Mouse (Mus musculus) heart, embryonic 11.5 days (tissue): Measurements from ENCODE around the gene Pias1. TPM values are rescaled to one million over a fixed set of nuclear protein-coding genes. Genes with fewer than 3 reads are reported as not detected.

Experiments
- ATAC-seq: fragments of 200-750 bp; cut with Nextera tagmentation; replicated peaks from 2 replicates; pipeline ENCODE4 v1.8.0; 2017; ENCODE audit warnings: moderate library complexity; ENCODE audit not compliant: insufficient number of reproducible peaks, low FRiP score, low TSS enrichment
- H3K27ac ChIP-seq: fragments of 300-500 bp; sonication (generic); 2 replicates; pipeline ENCODE4 v1.5.1; 2014; ENCODE audit warnings: mild to moderate bottlenecking, low read depth, low read length
- H3K27me3 ChIP-seq: fragments of 300-500 bp; sonication (generic); 2 replicates; pipeline ENCODE4 v1.6.1; 2014; ENCODE audit warnings: mild to moderate bottlenecking, low read length, mixed read lengths; ENCODE audit not compliant: control insufficient read depth, insufficient read depth
- H3K36me3 ChIP-seq: fragments of 300-500 bp; sonication (generic); 2 replicates; pipeline ENCODE4 v1.6.1; 2014; ENCODE audit warnings: mild to moderate bottlenecking, low read length, moderate library complexity, mixed read lengths; ENCODE audit not compliant: control insufficient read depth, insufficient read depth
- H3K4me1 ChIP-seq: fragments of 300-500 bp; sonication (generic); 2 replicates; pipeline ENCODE4 v1.6.1; 2014; ENCODE audit warnings: low read length; ENCODE audit not compliant: control insufficient read depth, insufficient read depth
- H3K4me2 ChIP-seq: fragments of 300-500 bp; sonication (generic); 2 replicates; pipeline ENCODE4 v1.6.1; 2014; ENCODE audit warnings: mild to moderate bottlenecking, moderate library complexity
- H3K4me3 ChIP-seq: fragments of 300-500 bp; sonication (generic); 2 replicates; pipeline ENCODE4 v1.5.1; 2014; ENCODE audit warnings: low read depth, low read length
- H3K9ac ChIP-seq: fragments of 300-500 bp; sonication (generic); 2 replicates; pipeline ENCODE4 v1.6.1; 2014; ENCODE audit warnings: mild to moderate bottlenecking, low read depth, low read length, moderate library complexity
- H3K9me3 ChIP-seq: fragments of 300-500 bp; sonication (generic); replicated peaks from 2 replicates; pipeline ENCODE4 v1.6.1; 2016; ENCODE audit warnings: low read length; ENCODE audit not compliant: control insufficient read depth
- WGBS: fragments of 180-500 bp; shearing (Covaris S2); extraction: QIAGEN DNeasy Blood & Tissue Kit; methylation state at CpG from one replicate; pipeline ENCODE4 v1.1.7; 2014; ENCODE audit not compliant: insufficient replicate concordance; 5-methylcytosine and 5-hydroxymethylcytosine counted together
- polyA plus RNA-seq: library from polyadenylated mRNA; unstranded; fragments of >200 nt; fragmentation: Nextera tagmentation; extraction: Ambion mirVana; gene quantifications from 2 replicates; pipeline ENCODE4 v1.2.1, GENCODE M21; 2014

Pias1 gene
- polyA plus RNA-seq, 1 experiment from 2014 or later: 43.7 TPM

- 20% methylated on average over 2 of the region's 2 CpGs for WGBS
- no peak overlapping the region for H3K4me2 ChIP-seq
- no peak for ATAC-seq
Measured at GRCm38 (mm10) chr9:62995186-62995585, 7.5 kb upstream of the Pias1 start.

GRCm38 (mm10) chr9:62990134-62990533 lies 2.4 kb upstream of the Pias1 start:
- Histone ChIP-seq H3K27me3 (no peaks in the 10 kb centered on the region), H3K4me3 (no peak overlapping the region), H3K36me3 (no peaks in the 10 kb centered on the region), H3K4me2 (no peak overlapping the region), H3K9me3 (no peaks in the 10 kb centered on the region), H3K27ac (no peak overlapping the region), H3K9ac (no peak overlapping the region), H3K4me1 (no peaks in the 10 kb centered on the region)
- no peak for ATAC-seq
- WGBS: 93% methylated on average over 3 of the region's 3 CpGs

More at GRCm38 (mm10) chr9:62995186-62995585, 7.5 kb upstream of the Pias1 start:
- H3K27ac ChIP-seq: no peak overlapping the region
- H3K4me3 ChIP-seq: no peak overlapping the region
- H3K4me1 ChIP-seq: no peaks in the 10 kb centered on the region
- H3K9ac ChIP-seq: no peak overlapping the region
- H3K9me3 ChIP-seq: no peaks in the 10 kb centered on the region
- H3K36me3 ChIP-seq: no peaks in the 10 kb centered on the region
- no peaks in the 10 kb centered on the region for H3K27me3 ChIP-seq

- Histone ChIP-seq H3K27me3 (no peaks in the 10 kb centered on the region), H3K4me3 (peak overlapping the region; percentile 85), H3K9ac (peak overlapping the region; percentile 92), H3K36me3 (no peaks in the 10 kb centered on the region), H3K4me2 (peak overlapping the region; percentile 80), H3K4me1 (peaks cover 8% of the 10 kb centered on the region), H3K27ac (peak overlapping the region; percentile 93), H3K9me3 (no peaks in the 10 kb centered on the region)
- ATAC-seq: peak; percentile 93
- under 1% methylated on average over 38 of the region's 38 CpGs for WGBS
Measured at GRCm38 (mm10) chr9:62980777-62981202, 6.9 kb downstream of the Pias1 start.

DNA sequence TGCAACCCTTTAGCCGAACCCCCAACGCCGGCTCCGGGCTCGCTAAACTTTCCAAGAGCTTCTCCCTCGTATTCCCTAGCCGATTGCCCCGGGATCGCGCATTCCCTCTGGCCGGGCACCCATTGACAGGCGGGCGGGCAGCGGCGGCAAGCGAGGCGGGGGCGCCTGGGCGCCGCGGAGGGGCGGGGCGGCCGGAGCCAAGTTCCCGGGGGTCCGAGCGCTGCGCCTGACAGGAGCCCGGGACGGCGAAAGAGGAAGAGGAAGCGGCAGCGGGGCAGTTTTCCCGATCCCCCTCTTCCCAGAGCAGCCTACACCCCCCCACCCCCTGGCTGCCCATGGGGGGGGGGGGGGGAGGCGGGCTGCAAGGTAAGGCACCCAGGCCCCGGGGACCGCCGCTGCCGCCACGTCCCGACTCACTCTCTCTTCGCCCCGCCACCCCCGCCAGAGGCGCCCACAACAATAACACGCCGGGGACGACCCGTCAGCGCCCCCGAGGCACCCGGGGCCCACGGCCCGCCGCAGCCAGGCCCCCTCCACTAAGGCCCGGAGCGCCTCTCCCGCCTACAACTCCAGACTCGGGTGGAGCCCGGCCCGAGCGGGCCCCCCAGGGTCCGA lies 7.5 kb downstream of the Pias1 start:
- Histone ChIP-seq H3K36me3 (no peaks in the 10 kb centered on the region), H3K4me2 (peak overlapping the region; percentile 80), H3K9me3 (no peaks in the 10 kb centered on the region), H3K27me3 (no peaks in the 10 kb centered on the region), H3K4me1 (peaks cover 8% of the 10 kb centered on the region), H3K27ac (peak overlapping the region; percentile 93), H3K9ac (peak overlapping the region; percentile 92), H3K4me3 (peak overlapping the region; percentile 85)
- WGBS: 1% methylated on average over 43 of the region's 63 CpGs
- ATAC-seq: peak; percentile 79

GRCm38 (mm10) chr9:62979461-62980161 lies 8.1 kb downstream of the Pias1 start:
- Histone ChIP-seq H3K36me3 (no peaks in the 10 kb centered on the region), H3K27ac (peak overlapping the region; percentile 93), H3K4me1 (peaks cover 8% of the 10 kb centered on the region), H3K27me3 (no peaks in the 10 kb centered on the region), H3K9me3 (no peaks in the 10 kb centered on the region), H3K4me2 (peak overlapping the region; percentile 80), H3K4me3 (peak overlapping the region; percentile 85), H3K9ac (peak overlapping the region; percentile 92)
- WGBS: 5% methylated on average over 17 of the region's 17 CpGs
- ATAC-seq: no peak

DNA sequence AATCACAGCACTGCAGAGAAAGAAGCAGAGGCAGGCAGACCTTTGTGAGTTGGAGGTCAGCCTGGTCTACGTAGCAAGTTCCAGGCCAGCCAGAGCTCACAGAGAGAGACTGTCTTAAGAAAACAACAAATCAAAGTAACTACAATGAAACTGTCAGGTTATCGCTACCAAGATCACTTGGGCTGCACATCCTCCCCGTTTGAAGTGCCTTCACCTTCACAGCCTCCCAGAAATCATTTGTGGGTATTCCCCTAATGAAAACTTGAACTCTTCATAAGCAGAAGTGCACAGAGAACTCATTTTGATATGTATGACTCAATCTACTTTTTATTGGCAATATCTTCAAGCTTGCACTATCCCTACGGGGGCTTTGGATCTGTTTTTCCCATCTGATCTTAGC lies 10.6 kb downstream of the Pias1 start:
- Histone ChIP-seq H3K27ac (no peak overlapping the region), H3K9ac (no peak overlapping the region), H3K27me3 (no peaks in the 10 kb centered on the region), H3K9me3 (no peaks in the 10 kb centered on the region), H3K4me2 (no peak overlapping the region), H3K4me3 (no peak overlapping the region), H3K4me1 (peaks cover 8% of the 10 kb centered on the region), H3K36me3 (no peaks in the 10 kb centered on the region)
- ATAC-seq: no peak
- 69% methylated on average over 4 of the region's 4 CpGs for WGBS

GRCm38 (mm10) chr9:62975830-62976229 lies 11.9 kb downstream of the Pias1 start:
- Histone ChIP-seq H3K4me1 (peaks cover 8% of the 10 kb centered on the region), H3K4me2 (no peak overlapping the region), H3K9me3 (no peaks in the 10 kb centered on the region), H3K9ac (no peak overlapping the region), H3K27me3 (no peaks in the 10 kb centered on the region), H3K4me3 (no peak overlapping the region), H3K27ac (no peak overlapping the region), H3K36me3 (no peaks in the 10 kb centered on the region)
- no peak for ATAC-seq
- WGBS: 48% methylated on average over 2 of the region's 2 CpGs

- no peak overlapping the region for H3K9ac ChIP-seq
- no peak for ATAC-seq
- H3K27me3 ChIP-seq: no peaks in the 10 kb centered on the region
- no peak overlapping the region for H3K27ac ChIP-seq
- WGBS: 94% methylated on average over 2 of the region's 2 CpGs
- no peaks in the 10 kb centered on the region for H3K36me3 ChIP-seq
- H3K4me1 ChIP-seq: peaks cover 10% of the 10 kb centered on the region
- no peak overlapping the region for H3K4me2 ChIP-seq
- no peak overlapping the region for H3K4me3 ChIP-seq
- no peaks in the 10 kb centered on the region for H3K9me3 ChIP-seq
Measured at GRCm38 (mm10) chr9:62974439-62974838, 13.3 kb downstream of the Pias1 start.
